Mouse (Mus musculus): ENCODE data around the gene Pigk. TPM values are rescaled to one million over a fixed set of nuclear protein-coding genes. Genes with fewer than 3 reads are reported as not detected.
"Not testable (repeated sequence)": the region's sequence is repeated elsewhere in the genome, so short reads cannot be mapped to it uniquely, and the experiment has no call there.

Gene Pigk
- polyA plus RNA-seq, 1 experiment from 2014 or later = 40.9 TPM

DNA sequence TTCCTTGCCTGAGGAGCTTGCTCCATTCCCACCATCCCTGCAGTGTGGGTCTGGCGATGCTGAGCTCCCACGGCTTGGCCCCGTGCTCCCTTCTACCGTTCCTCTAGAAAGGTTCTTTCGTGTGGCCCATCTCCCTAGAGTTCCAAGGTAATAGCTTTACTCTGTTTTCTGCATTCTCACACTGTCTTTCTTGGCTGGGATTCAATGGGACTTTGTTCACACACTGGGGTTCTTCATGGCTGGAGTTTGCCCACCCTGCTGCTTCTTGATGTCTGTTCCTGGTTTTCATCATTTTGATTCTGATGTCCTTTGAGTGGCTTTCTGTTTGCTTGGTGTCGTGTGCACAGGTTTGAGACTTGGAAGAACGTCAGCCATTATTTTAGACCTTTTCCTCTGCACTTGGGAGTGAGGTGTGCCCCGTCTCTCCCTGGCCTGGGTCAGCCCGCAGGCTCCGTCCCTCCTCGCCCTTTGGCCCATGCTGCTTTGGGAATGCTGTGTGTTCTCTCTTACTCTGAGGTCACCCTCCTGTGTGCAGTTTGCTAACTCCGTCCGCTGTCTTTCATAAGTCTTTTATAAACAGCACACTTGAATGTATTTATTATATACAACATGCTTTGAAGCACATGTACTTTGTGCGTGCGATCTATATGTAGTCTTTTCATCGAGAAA, 63.1 kb downstream of the Pigk start:
- no peak overlapping the region for H3K4me2 ChIP-seq (replicated peaks; ENCODE audit: low read depth)
- H3K9ac ChIP-seq (ENCODE audit: low read length) = no peak overlapping the region
- ATAC-seq (ENCODE audit: low FRiP score, low TSS enrichment) (no peak), DNase-seq (ENCODE audit: low spot score) (no peak)
- H3K9me3 ChIP-seq (ENCODE audit: control insufficient read depth, low read length) = no peaks in the 10 kb centered on the region
- H3K36me3 ChIP-seq (ENCODE audit: control insufficient read depth, insufficient read depth, low read length) = no peaks in the 10 kb centered on the region
- H3K27ac ChIP-seq (replicated peaks) = no peak overlapping the region
- H3K4me1 ChIP-seq (replicated peaks; ENCODE audit: control insufficient read depth, insufficient read depth) = no peaks in the 10 kb centered on the region
- 53% methylated on average over 16 of the region's 16 CpGs for WGBS
- no peak overlapping the region for H3K4me3 ChIP-seq (ENCODE audit: low read depth, low read length)
- no peaks in the 10 kb centered on the region for H3K27me3 ChIP-seq (ENCODE audit: control insufficient read depth, insufficient read depth, low read length)
- TF ChIP-seq CTCF (IDR thresholded peaks at IDR 0.05; ENCODE audit: low read depth) = no peak
- no peak for TF ChIP-seq EP300 (optimal IDR thresholded peaks at IDR 0.05)

DNA sequence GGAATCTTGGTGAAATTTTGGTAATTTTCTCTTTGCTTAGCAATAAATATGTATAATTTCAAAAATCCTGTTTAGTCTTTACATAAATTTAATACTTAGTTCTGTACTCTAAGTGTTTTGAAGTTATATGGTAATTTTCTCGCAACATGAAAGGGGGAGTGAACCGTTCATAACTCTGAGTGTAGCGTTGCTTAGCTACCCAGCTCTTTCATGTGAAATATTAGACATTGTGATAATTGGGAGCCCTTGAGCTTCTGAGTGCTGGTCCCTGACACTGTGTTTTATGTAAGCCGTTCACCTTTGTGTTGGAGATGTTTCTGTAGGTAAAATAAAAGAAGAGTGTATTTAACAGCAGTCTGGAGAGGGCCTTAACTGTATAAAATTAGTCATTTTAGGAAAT, 65.9 kb downstream of the Pigk start:
- no peak overlapping the region for H3K27ac ChIP-seq (replicated peaks)
- no peaks in the 10 kb centered on the region for H3K9me3 ChIP-seq (ENCODE audit: control insufficient read depth, low read length)
- H3K9ac ChIP-seq (ENCODE audit: low read length) = no peak overlapping the region
- H3K4me3 ChIP-seq (ENCODE audit: low read depth, low read length) = no peak overlapping the region
- no peaks in the 10 kb centered on the region for H3K27me3 ChIP-seq (ENCODE audit: control insufficient read depth, insufficient read depth, low read length)
- H3K4me1 ChIP-seq (replicated peaks; ENCODE audit: control insufficient read depth, insufficient read depth) = no peaks in the 10 kb centered on the region
- WGBS = 79% methylated on average over 4 of the region's 4 CpGs
- no peak overlapping the region for H3K4me2 ChIP-seq (replicated peaks; ENCODE audit: low read depth)
- TF ChIP-seq CTCF (IDR thresholded peaks at IDR 0.05; ENCODE audit: low read depth) = no peak
- TF ChIP-seq EP300 (optimal IDR thresholded peaks at IDR 0.05) = no peak
- DNase-seq (ENCODE audit: low spot score) (no peak), ATAC-seq (ENCODE audit: low FRiP score, low TSS enrichment) (no peak)
- H3K36me3 ChIP-seq (ENCODE audit: control insufficient read depth, insufficient read depth, low read length) = no peaks in the 10 kb centered on the region

DNA sequence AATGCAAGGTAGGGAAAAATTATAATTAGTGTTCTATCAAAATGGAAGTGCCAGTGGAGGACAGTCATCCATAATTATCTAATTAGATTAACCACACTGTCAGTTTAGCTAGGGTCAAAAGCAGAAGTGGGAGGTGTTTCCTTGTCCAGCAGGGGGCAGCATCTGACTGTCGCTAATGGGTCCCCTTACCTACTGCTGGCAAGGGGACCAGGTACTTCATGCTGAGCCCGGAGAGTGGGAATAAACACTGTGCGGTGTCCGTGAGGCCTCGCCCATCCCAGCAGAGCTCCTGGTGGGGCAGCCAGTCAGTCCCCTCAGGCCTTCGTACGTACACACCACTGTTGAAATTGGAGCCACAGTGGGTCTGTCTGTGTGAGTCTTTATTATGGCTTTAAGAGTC, 69.9 kb downstream of the Pigk start:
- Histone ChIP-seq H3K4me3 (ENCODE audit: low read depth, low read length) (no peak overlapping the region), H3K36me3 (ENCODE audit: control insufficient read depth, insufficient read depth, low read length) (no peaks in the 10 kb centered on the region), H3K27ac (replicated peaks) (no peak overlapping the region), H3K9ac (ENCODE audit: low read length) (no peak overlapping the region), H3K4me1 (replicated peaks; ENCODE audit: control insufficient read depth, insufficient read depth) (no peaks in the 10 kb centered on the region), H3K4me2 (replicated peaks; ENCODE audit: low read depth) (no peak overlapping the region), H3K27me3 (ENCODE audit: control insufficient read depth, insufficient read depth, low read length) (no peaks in the 10 kb centered on the region), H3K9me3 (ENCODE audit: control insufficient read depth, low read length) (no peaks in the 10 kb centered on the region)
- DNase-seq (ENCODE audit: low spot score) (peak; percentile 75), ATAC-seq (ENCODE audit: low FRiP score, low TSS enrichment) (peak; percentile 57; the same call in 1 of the 2 replicates)
- peak; percentile 90 for TF ChIP-seq CTCF (IDR thresholded peaks at IDR 0.05; ENCODE audit: low read depth)
- TF ChIP-seq EP300 (optimal IDR thresholded peaks at IDR 0.05) = no peak
- WGBS = 17% methylated on average over 7 of the region's 7 CpGs

DNA sequence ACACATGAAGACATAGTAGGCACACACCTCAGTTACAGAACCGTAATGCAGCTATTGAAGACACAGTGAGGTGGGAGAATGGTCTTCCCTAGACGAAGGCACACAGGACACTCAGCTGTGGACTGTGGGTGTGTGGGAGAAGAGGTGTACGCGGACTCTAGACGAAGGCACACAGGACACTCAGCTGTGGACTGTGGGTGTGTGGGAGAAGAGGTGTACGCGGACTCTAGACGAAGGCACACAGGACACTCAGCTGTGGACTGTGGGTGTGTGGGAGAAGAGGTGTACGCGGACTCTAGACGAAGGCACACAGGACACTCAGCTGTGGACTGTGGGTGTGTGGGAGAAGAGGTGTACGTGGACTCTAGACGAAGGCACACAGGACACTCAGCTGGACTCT, 70.5 kb downstream of the Pigk start:
- H3K9ac ChIP-seq (ENCODE audit: low read length); H3K27me3 ChIP-seq (ENCODE audit: control insufficient read depth, insufficient read depth, low read length); DNase-seq (ENCODE audit: low spot score); H3K9me3 ChIP-seq (ENCODE audit: control insufficient read depth, low read length); H3K36me3 ChIP-seq (ENCODE audit: control insufficient read depth, insufficient read depth, low read length); ATAC-seq (ENCODE audit: low FRiP score, low TSS enrichment); H3K27ac ChIP-seq (replicated peaks); H3K4me2 ChIP-seq (replicated peaks; ENCODE audit: low read depth); H3K4me3 ChIP-seq (ENCODE audit: low read depth, low read length); H3K4me1 ChIP-seq (replicated peaks; ENCODE audit: control insufficient read depth, insufficient read depth): not testable (repeated sequence)
- 93% methylated on average over 7 of the region's 13 CpGs for WGBS

DNA sequence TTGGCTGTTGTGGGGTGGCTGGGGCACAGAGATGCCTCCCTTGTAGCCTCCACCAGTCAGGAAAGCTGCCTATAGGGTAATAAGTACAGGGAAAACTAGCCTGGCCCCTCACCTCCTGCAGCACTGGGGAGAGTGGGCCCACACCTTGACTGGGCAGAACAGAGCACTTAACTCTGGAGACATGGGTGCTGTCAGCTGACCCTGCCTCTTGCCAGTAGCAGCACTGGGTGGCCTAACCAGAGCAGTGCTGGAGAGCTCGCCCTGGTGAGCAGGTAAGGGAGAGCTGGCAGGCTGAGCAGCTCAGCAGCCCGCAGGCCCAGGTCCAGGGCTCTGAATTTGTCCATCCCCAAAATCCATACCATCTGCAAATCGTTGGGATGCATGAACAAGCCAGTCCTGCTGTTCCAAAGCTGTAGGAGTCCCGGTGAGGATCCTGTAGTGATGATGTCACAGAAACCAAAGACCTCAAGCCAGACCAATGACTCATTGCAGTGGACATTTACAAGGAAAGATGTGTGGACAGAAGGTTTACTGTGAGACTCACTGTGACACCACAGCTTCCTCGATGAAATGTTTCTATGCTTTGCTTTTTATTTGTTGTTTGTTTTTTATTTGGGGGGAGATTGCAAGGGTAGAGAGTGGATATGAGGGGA, 74.5 kb downstream of the Pigk start:
- not testable (repeated sequence) for H3K4me1 ChIP-seq (replicated peaks; ENCODE audit: control insufficient read depth, insufficient read depth); H3K4me2 ChIP-seq (replicated peaks; ENCODE audit: low read depth); H3K27ac ChIP-seq (replicated peaks); H3K27me3 ChIP-seq (ENCODE audit: control insufficient read depth, insufficient read depth, low read length); H3K9ac ChIP-seq (ENCODE audit: low read length); H3K9me3 ChIP-seq (ENCODE audit: control insufficient read depth, low read length); H3K36me3 ChIP-seq (ENCODE audit: control insufficient read depth, insufficient read depth, low read length); DNase-seq (ENCODE audit: low spot score); H3K4me3 ChIP-seq (ENCODE audit: low read depth, low read length); ATAC-seq (ENCODE audit: low FRiP score, low TSS enrichment)
- 79% methylated on average over 5 of the region's 5 CpGs for WGBS

DNA sequence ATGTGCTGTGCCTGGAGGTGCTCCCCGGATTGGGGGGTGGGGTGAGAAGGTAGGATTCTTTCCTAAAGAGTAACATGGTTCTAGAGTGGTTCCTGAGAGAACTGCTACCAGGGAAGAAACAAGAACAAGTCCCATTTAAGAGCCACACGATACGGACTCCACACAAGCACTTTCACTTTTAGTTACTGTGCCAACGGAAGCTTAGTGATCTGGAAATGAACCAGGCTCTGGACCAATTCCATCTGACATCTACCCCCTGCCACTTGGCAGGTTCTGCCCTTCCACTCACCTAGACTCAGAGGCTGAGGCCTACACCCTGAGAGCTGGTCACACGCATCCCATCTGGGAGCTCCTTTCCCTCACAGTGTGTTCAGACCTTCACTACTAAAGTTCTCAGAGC, 78.7 kb downstream of the Pigk start:
- Histone ChIP-seq H3K27ac (replicated peaks) (no peak overlapping the region), H3K36me3 (ENCODE audit: control insufficient read depth, insufficient read depth, low read length) (no peaks in the 10 kb centered on the region), H3K4me2 (replicated peaks; ENCODE audit: low read depth) (no peak overlapping the region), H3K27me3 (ENCODE audit: control insufficient read depth, insufficient read depth, low read length) (no peaks in the 10 kb centered on the region), H3K4me3 (ENCODE audit: low read depth, low read length) (no peak overlapping the region), H3K9ac (ENCODE audit: low read length) (no peak overlapping the region), H3K9me3 (ENCODE audit: control insufficient read depth, low read length) (no peaks in the 10 kb centered on the region), H3K4me1 (replicated peaks; ENCODE audit: control insufficient read depth, insufficient read depth) (no peaks in the 10 kb centered on the region)
- WGBS = 78% methylated on average over 5 of the region's 5 CpGs
- DNase-seq (ENCODE audit: low spot score) (no peak), ATAC-seq (ENCODE audit: low FRiP score, low TSS enrichment) (no peak)
- TF ChIP-seq EP300 (optimal IDR thresholded peaks at IDR 0.05) (no peak), CTCF (IDR thresholded peaks at IDR 0.05; ENCODE audit: low read depth) (no peak)

Data from stomach, postnatal 0 days (tissue).